Mouse (Mus musculus) CD4-positive, CD25-positive, alpha-beta regulatory T cell, adult 4 months (primary cell): Measurements from ENCODE around the gene Cpne6. TPM values are rescaled to one million over a fixed set of nuclear protein-coding genes. Genes with fewer than 3 reads are reported as not detected.

ENCODE experiments used
- ATAC-seq: one replicate; pipeline ENCODE4 v1.8.0; 2017
- polyA plus RNA-seq, 2 experiments: library from polyadenylated mRNA; unstranded; fragments of 100-300 nt; shearing (Covaris generic); gene quantifications; one replicate each; pipeline ENCODE4 v1.2.1; 2017

Cpne6 gene
- polyA plus RNA-seq: not detected

GRCm38 (mm10) chr14:55510125-55510731 lies at the start of gene Cpne6:
Gene Cpne6, plus strand, starts transcription at chr14:55510445.
- ATAC-seq: no peak

GRCm38 (mm10) chr14:55461757-55462156 lies 48.5 kb upstream of the Cpne6 start:
- no peak for ATAC-seq

DNA sequence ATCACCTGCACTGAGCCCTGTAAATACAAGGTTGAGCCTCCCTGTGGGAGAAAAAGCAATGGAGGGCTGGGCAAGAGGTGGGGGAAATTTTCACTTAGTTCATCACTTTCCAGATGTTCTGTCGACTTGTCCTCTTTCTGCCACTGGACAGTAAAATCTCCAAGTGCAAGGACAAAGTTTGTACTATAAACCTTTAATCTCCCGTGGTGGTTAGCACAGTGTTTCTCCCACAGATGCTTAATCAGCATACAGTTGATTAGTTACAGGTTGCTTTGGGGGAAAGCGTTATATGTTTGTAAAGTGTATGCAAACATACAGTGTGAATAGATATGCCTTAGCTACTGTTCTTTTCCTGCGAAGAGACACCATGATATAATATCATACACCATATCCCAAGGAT lies 43.8 kb upstream of the Cpne6 start:
- no peak for ATAC-seq

DNA sequence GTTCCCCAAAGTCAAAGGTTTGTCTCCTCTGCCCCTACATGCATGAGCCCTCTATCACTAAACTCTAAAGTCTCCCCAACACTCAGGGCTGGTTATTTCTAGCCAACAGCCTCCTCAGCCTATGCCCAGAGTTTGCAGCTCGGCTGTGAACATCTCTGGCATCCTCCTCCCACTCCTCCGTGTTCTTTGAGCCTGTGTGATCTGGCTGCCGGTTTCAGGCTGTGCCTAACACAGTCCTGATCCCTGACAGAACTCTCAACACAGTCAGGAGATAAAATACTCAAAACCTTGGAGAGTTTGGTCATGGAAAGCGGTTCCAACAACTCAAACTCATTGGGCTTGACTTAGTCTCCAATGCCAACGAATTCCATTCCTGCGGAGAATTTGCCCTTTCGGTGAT lies 43.1 kb upstream of the Cpne6 start:
- no peak for ATAC-seq

- ATAC-seq: no peak
These were observed 41.9 kb upstream of the Cpne6 start for GRCm38 (mm10) chr14:55468301-55468741.

GRCm38 (mm10) chr14:55469041-55469440 lies 41.2 kb upstream of the Cpne6 start:
- no peak for ATAC-seq

- ATAC-seq: no peak
These were observed 40.4 kb upstream of the Cpne6 start for GRCm38 (mm10) chr14:55469821-55470220.

- no peak for ATAC-seq
These were observed 39.4 kb upstream of the Cpne6 start for GRCm38 (mm10) chr14:55470806-55471205.

- no peak for ATAC-seq
These were observed 34.6 kb upstream of the Cpne6 start for GRCm38 (mm10) chr14:55475654-55476053.

DNA sequence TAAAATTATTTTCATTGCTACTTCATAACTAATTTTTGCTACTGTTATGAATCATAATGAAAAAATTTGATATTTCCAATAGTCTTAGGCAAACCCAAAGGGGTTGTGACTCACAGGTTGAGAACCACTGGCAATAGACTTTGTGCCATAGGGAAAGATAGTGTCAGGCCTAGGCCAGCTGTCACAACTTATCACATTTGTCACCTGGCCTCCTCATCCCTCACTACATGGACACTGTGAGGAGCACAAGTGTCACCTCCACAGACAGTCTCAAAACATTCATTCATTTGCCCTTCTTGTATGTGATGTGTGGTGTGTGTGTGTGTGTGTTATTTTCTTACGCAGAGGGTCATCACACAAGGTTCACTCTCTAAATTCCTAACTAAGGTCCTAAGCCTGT lies 32.8 kb upstream of the Cpne6 start:
- ATAC-seq: no peak

- ATAC-seq: no peak
These were observed 32.4 kb upstream of the Cpne6 start for GRCm38 (mm10) chr14:55477829-55478228.

- ATAC-seq: peak; percentile 93
These were observed 31.3 kb upstream of the Cpne6 start, which contains the start of gene Dhrs4 for GRCm38 (mm10) chr14:55478651-55479599. Gene Dhrs4, plus strand, starts transcription at chr14:55478758.

DNA sequence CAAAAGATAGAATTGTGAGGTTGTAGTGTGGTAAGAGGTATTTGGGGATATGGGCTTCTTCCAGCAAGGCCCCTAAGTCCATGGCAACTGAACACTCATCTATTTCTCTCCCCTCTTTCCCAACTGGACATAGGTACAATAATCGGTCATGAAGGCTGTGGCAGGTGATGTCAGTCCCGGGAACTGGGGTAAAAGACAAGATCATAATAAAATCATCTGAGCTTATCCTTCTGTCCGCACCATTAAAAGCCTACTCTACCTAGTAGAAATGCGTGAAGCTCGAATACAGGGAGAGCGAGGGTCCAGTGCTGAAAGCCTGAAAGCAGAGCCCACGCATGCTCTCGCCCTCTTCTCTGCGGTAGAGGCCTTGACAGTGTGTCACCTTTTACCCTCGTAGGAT lies 30.6 kb upstream of the Cpne6 start:
- ATAC-seq: no peak

- no peak for ATAC-seq
These were observed 25.7 kb upstream of the Cpne6 start for GRCm38 (mm10) chr14:55484430-55485085.

GRCm38 (mm10) chr14:55486836-55487235 lies 23.4 kb upstream of the Cpne6 start:
- ATAC-seq: no peak

- peak; percentile 80 for ATAC-seq
These were observed 19.7 kb upstream of the Cpne6 start, which contains the start of gene Carmil3 for GRCm38 (mm10) chr14:55490361-55491201. Gene Carmil3, plus strand, starts transcription at chr14:55490651.

DNA sequence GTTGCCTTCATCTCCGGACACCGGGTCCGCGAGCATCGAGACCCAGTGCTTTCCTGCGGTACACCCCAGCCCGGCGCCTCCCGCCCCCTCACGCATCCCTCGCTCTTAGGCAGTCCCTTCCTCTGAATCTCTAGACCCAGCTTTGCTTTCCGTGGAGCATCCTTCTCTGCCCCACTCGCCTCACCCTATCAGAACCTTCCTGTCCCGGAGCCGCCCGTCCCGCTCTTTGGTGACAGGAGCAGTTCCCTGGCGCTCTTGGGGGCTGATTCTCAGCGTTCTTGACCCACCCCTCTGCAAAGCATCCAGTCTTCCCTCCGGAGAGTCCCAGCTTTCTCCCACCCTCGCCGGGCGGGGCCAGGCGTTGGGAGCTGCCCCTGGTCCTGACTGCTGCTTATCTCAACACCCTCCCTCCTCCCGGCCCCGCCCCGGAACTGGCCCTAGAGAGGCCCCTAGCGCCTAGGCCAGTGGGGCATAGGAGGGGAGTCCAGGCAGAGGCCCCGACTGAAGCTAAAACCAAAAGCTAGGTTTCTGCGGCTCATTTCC lies 18.9 kb upstream of the Cpne6 start:
- peak; percentile 40 for ATAC-seq

GRCm38 (mm10) chr14:55492103-55492502 lies 18.1 kb upstream of the Cpne6 start:
- no peak for ATAC-seq

DNA sequence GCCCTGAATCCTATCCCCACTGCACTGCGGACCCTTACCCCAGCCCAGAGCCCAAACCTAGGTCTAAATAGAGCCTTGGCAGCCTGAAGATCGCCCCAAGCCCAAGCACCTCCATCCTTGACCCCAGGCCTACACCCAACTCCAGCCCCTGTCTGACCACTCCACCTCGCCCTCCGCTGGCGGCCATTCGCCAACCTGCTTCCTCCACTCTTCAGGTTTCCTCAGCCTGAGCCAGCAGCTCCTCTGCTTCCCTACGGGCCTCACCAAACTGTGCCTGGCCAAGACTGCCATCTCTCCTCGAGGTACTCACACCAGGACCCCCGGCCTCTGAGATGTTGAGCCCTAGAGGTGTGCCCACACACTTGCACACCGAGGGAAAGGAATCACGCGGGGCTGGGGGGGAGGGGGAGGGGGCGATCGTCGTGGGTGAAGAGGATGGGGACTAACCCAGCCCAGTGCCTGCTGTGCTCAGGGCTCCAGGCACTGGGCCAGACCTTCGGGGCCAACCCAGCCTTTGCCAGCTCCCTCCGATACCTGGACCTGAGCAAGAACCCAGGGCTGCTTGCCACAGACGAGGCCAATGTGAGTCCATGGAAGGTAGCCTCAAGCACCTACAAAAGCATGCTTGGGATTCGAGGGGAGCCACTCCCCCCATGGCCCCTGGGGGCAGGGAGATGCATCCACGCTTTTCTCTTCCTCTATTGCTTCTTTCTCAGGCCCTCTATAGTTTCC lies 14.6 kb upstream of the Cpne6 start:
- ATAC-seq: no peak

- ATAC-seq: no peak
These were observed 13.3 kb upstream of the Cpne6 start for GRCm38 (mm10) chr14:55496761-55497448.

GRCm38 (mm10) chr14:55497449-55497821 lies 12.8 kb upstream of the Cpne6 start:
- peak; percentile 97 for ATAC-seq
